Mouse (Mus musculus) liver, embryonic 12.5 days (tissue): ENCODE data around the gene Bmpr1b. TPM values are rescaled to one million over a fixed set of nuclear protein-coding genes. Genes with fewer than 3 reads are reported as not detected.

Source experiments
- ATAC-seq: fragments of 200-750 bp; cut with Nextera tagmentation; 2 replicates; pipeline ENCODE4 v1.8.0; 2017; ENCODE audit warnings: moderate number of reproducible peaks, mild to moderate bottlenecking, moderate library complexity
- H3K27ac ChIP-seq: fragments of 300-500 bp; sonication (generic); 2 replicates; pipeline ENCODE4 v1.5.1; 2016; ENCODE audit warnings: mild to moderate bottlenecking
- H3K27me3 ChIP-seq: fragments of 300-500 bp; sonication (generic); replicated peaks from 2 replicates; pipeline ENCODE4 v1.6.1; 2016; ENCODE audit warnings: mild to moderate bottlenecking, moderate library complexity
- H3K36me3 ChIP-seq: fragments of 300-500 bp; sonication (generic); 2 replicates; pipeline ENCODE4 v1.6.1; 2016; ENCODE audit warnings: mild to moderate bottlenecking, moderate library complexity
- H3K4me1 ChIP-seq: fragments of 300-500 bp; sonication (generic); 2 replicates; pipeline ENCODE4 v1.6.1; 2016
- H3K4me2 ChIP-seq: fragments of 300-500 bp; sonication (generic); 2 replicates; pipeline ENCODE4 v1.6.1; 2016; ENCODE audit warnings: mild to moderate bottlenecking, moderate library complexity
- H3K4me3 ChIP-seq: fragments of 300-500 bp; sonication (generic); 2 replicates; pipeline ENCODE4 v1.5.1; 2016; ENCODE audit warnings: mild to moderate bottlenecking, moderate library complexity
- H3K9ac ChIP-seq: fragments of 300-500 bp; sonication (generic); 2 replicates; pipeline ENCODE4 v1.6.1; 2016; ENCODE audit warnings: mild to moderate bottlenecking, moderate library complexity
- H3K9me3 ChIP-seq: fragments of 300-500 bp; sonication (generic); replicated peaks from 2 replicates; pipeline ENCODE4 v1.6.1; 2016; ENCODE audit warnings: mild to moderate bottlenecking, moderate library complexity
- WGBS: fragments of 180-500 bp; shearing (Covaris S2); methylation state at CpG from one replicate; pipeline ENCODE4 v1.1.7; 2016; ENCODE audit not compliant: insufficient replicate concordance; 5-methylcytosine and 5-hydroxymethylcytosine counted together
- polyA plus RNA-seq: library from polyadenylated mRNA; unstranded; fragments of >200 nt; fragmentation: Nextera tagmentation; extraction: Ambion mirVana; gene quantifications from 2 replicates; pipeline ENCODE4 v1.2.1, GENCODE M21; 2016

Gene Bmpr1b
- polyA plus RNA-seq, 1 experiment from 2014 or later, result 0.45 TPM

DNA sequence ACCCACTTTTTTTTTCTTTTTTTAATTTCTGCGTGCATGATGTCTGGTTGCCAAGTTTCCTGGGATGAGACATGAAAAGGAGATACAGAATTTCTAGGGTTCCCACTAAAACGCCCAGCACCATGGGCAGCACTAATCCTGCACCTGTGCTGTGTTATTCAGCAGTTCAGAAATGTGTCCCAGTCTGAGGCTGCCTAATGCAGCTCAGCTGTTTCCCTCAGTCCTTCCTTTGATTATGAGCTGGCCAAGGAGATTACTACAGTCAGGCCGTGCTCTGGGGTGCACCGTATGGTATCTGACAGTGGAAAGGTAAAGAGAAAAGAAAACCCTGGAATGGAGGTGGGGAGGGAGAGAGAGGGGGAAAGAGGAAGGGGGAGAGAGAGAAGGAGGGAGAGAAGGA is 278.6 kb downstream of the Bmpr1b start:
- H3K4me1 ChIP-seq, result no peaks in the 10 kb centered on the region
- no peak overlapping the region for H3K4me2 ChIP-seq
- H3K4me3 ChIP-seq, result no peak overlapping the region
- ATAC-seq, result no peak
- no peaks in the 10 kb centered on the region for H3K9me3 ChIP-seq
- H3K36me3 ChIP-seq, result no peaks in the 10 kb centered on the region
- WGBS, result 44% methylated on average over 4 of the region's 4 CpGs
- no peak overlapping the region for H3K9ac ChIP-seq
- H3K27me3 ChIP-seq, result no peaks in the 10 kb centered on the region
- H3K27ac ChIP-seq, result no peak overlapping the region

DNA sequence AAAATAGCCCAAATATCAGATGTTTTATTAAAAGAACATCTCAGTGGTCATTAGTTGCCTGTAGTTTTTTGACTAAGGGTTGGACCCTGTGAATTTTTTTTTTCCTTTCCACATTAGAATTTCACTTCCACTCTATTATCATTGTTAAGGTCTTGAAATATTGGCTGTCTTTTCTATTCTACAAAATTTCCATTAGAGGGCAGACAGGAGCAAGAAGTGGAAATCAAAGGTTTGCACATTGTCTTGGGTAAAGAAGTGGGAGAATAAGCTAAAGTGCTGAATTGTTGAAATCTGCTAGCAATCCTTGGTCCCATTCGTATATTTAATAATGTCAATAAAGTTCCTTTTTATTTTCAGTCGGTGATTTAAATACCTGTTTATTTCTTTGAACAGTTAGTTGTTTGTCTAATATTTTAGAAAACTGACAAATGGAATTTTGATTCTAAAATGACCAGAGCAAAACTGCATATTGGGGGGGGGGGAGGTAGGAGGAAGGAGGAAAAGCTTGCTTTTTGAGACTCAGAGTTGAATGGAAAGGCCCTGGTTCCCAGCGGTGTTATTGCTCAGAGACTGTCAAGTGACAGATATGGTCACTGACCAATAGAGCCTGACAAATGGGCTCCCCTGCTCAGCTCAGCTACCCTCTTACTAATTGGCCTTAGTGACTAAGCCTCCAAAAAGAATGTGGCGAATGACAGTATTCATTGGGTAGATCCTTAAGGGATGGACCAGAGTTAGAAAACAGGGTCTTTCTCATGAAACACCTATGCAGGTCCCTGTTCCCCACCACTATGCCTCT is 281.6 kb downstream of the Bmpr1b start:
- no peak for ATAC-seq
- H3K9ac ChIP-seq, result no peak overlapping the region
- no peaks in the 10 kb centered on the region for H3K27me3 ChIP-seq
- H3K9me3 ChIP-seq, result no peaks in the 10 kb centered on the region
- no peaks in the 10 kb centered on the region for H3K36me3 ChIP-seq
- no peak overlapping the region for H3K4me2 ChIP-seq
- WGBS, result 49% methylated on average over 4 of the region's 4 CpGs
- H3K27ac ChIP-seq, result no peak overlapping the region
- H3K4me3 ChIP-seq, result no peak overlapping the region
- no peaks in the 10 kb centered on the region for H3K4me1 ChIP-seq

DNA sequence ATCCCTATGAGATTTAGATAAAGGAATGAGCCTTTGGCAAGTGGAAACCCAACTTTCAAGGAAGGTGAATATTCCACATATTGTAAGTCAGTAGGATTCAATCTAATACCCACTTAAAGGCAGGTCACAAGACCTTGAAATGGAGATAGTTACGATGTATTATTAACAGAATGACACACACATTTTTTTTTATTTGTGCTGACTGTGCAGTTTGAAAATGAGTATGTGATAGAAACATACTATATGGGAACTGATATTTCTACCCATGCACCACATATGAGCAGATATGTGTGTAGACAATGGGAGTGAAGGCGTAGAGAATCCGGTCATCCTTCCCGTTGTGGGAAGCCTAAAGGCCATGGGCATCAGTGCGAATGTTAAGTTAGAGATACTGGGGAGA is 285.0 kb downstream of the Bmpr1b start:
- Histone ChIP-seq H3K4me2 (no peak overlapping the region), H3K27me3 (no peaks in the 10 kb centered on the region), H3K9ac (no peak overlapping the region), H3K4me1 (no peaks in the 10 kb centered on the region), H3K4me3 (no peak overlapping the region), H3K36me3 (no peaks in the 10 kb centered on the region), H3K9me3 (no peaks in the 10 kb centered on the region), H3K27ac (no peak overlapping the region)
- ATAC-seq, result no peak
- 84% methylated on average over 5 of the region's 5 CpGs for WGBS

DNA sequence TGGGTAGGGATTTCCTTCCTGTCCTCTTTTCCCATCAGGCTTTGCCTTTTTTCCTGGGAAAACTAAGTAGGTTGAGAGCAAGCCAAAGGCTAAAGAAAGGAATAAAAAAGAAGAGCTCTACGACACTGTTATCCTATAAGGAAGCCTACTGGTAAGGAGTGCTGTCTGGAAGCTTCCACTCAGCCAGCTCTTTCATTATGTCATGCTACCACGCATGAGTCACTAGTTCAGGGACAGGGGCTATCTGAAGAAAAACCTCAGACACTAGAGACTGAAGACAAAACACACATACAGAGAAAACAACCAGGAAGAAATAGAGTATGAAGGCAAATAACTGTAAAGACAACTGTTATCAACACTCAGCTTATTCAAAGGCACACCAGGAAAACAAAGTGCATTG is 286.7 kb downstream of the Bmpr1b start:
- H3K36me3 ChIP-seq, result no peaks in the 10 kb centered on the region
- H3K4me3 ChIP-seq, result no peak overlapping the region
- no peak for ATAC-seq
- H3K27ac ChIP-seq, result no peak overlapping the region
- H3K27me3 ChIP-seq, result no peaks in the 10 kb centered on the region
- H3K4me2 ChIP-seq, result no peak overlapping the region
- WGBS, result 50% methylated on average over 2 of the region's 2 CpGs
- H3K9me3 ChIP-seq, result no peaks in the 10 kb centered on the region
- no peak overlapping the region for H3K9ac ChIP-seq
- H3K4me1 ChIP-seq, result no peaks in the 10 kb centered on the region

DNA sequence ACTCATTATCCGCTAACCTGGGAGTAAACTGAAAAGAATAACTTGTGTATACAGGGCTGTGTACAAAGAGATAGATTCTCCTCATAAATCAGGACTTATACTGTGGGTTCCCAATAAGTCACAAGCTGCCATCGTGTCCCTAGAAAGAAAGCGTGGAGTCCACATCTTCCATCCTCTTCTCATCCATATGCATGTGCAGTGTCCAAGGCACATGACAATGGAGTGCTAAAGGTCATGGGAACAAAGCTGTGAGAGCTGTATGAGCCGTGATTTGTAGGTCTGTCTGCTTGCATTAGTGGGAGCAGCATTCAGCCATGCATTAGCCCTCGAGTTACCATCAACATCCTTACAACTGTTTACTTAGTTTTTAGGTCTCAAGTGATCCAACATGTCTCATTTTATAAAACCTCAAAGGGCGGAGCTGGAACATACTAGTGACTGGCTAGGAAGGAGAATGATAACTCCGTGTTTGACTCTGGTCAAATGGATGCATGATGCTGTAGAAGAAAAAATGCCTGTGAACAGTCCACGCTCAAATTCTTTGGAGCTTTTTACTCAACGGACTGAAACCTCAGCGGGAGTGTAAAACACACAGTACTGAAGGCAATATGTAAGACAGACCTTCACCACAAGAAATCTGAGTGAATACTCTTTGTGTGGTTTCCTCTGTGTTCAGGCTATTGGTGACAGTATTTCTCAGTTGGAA is 296.7 kb downstream of the Bmpr1b start:
- WGBS, result 69% methylated on average over 10 of the region's 10 CpGs

DNA sequence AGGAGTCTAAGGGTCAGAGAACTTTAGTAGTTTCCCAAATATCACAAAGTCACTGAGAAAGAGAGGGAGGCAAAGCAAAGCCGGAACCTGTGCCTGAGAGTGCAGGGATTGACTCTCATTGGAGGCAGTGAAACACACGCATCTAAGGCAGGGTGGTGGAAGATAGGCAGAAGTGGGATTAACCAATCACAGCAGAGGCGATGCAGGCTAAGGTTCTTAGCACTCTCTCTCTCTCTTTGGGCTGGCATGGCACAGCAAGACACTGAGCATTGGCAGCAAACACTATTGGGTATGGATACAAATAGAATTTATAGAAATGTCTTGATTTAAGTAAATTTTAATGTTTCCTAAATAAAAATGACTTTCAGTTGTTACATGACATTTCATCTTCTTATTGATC is 297.4 kb downstream of the Bmpr1b start:
- Histone ChIP-seq H3K27ac (no peak overlapping the region), H3K4me2 (no peak overlapping the region), H3K36me3 (no peaks in the 10 kb centered on the region), H3K9me3 (no peaks in the 10 kb centered on the region), H3K4me3 (no peak overlapping the region), H3K4me1 (no peaks in the 10 kb centered on the region), H3K9ac (no peak overlapping the region), H3K27me3 (no peaks in the 10 kb centered on the region)
- ATAC-seq, result no peak
- WGBS, result 60% methylated on average over 3 of the region's 3 CpGs

More for the DNA sequence above, 296.7 kb downstream of the Bmpr1b start:
- Histone ChIP-seq H3K27me3 (no peaks in the 10 kb centered on the region), H3K4me3 (no peak overlapping the region), H3K27ac (no peak overlapping the region), H3K9me3 (no peaks in the 10 kb centered on the region), H3K9ac (no peak overlapping the region), H3K36me3 (no peaks in the 10 kb centered on the region), H3K4me1 (no peaks in the 10 kb centered on the region), H3K4me2 (no peak overlapping the region)
- no peak for ATAC-seq

DNA sequence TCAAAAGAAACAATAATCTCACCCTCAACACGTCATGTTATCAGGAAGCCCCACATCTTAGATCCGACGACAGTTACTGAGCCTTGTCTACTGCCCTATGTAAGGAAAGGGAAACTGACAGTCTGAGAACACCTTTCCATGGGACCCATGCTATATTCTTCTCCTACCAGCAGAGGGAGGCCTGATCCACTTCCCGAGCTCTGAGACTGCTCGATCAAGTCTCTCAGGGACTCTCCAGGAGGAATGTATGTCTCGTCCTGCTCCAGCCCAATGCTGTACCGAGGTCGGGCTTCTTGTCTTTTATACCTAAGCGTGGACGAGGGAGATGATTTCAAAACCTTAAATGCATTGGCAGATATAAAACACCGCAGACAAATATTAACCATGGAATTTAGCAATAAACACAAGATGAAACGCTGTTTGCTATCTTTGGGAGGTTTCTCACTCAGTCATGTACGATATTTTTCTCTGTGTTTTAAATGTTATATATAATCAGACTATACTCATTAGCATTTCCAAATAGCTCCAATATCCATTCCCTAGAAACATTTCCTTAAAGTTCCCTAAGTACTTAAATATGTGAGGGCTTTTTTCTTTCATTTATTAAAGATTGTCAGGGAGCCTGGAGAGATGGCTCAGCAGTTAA is 306.3 kb downstream of the Bmpr1b start:
- Histone ChIP-seq H3K9ac (no peak overlapping the region), H3K4me1 (no peaks in the 10 kb centered on the region), H3K9me3 (no peaks in the 10 kb centered on the region), H3K36me3 (no peaks in the 10 kb centered on the region), H3K27ac (no peak overlapping the region), H3K27me3 (no peaks in the 10 kb centered on the region), H3K4me3 (no peak overlapping the region), H3K4me2 (0 out of 2 replicates have a peak overlapping the region, but pooled peaks have one; percentile 12)
- peak; percentile 58; the same call in 1 of the 2 replicates for ATAC-seq
- 16% methylated on average over 13 of the region's 13 CpGs for WGBS

DNA sequence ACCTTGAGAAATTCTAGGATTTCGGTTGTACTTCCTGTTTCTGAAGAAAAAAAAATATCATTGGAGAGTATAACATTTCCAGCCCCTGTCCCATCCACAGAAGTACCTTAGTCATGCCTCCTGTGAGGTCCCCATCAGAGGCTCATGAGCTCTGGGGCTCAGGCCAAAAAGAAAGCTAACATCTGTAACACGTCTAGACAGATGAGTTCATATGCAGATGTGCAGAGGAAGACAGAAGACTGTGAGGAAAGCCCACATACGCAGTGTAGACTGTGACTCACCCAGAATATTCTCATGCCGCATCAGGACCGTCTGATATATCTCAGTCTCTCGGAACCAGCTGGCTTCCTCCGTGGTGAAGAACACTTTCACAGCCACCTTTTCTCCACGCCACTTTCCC is 312.1 kb downstream of the Bmpr1b start:
- Histone ChIP-seq H3K36me3 (no peaks in the 10 kb centered on the region), H3K4me1 (no peaks in the 10 kb centered on the region), H3K4me3 (no peak overlapping the region), H3K27ac (no peak overlapping the region), H3K27me3 (no peaks in the 10 kb centered on the region), H3K9me3 (no peaks in the 10 kb centered on the region), H3K4me2 (no peak overlapping the region), H3K9ac (no peak overlapping the region)
- 77% methylated on average over 8 of the region's 8 CpGs for WGBS
- ATAC-seq, result no peak

DNA sequence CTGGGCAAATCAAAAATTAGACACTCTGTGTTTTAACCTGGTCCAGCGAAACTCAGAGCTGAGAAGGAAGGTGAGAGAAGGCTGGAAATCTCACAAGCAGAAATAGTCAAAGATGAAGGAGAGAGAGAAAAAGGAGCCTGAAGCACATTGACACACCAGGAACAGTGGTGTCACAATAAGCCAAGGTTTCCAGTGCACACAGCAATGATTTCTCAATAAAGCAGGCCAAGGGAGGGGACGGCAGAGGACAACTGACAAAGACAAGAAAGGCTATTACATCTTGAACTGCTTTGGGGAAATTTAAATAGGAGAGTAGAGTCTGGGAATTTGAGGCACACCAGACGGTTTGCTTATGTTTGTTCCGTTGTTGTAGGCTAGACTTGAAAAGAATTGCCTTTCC is 314.9 kb downstream of the Bmpr1b start:
- no peaks in the 10 kb centered on the region for H3K4me1 ChIP-seq
- H3K27me3 ChIP-seq, result no peaks in the 10 kb centered on the region
- no peak overlapping the region for H3K27ac ChIP-seq
- no peak overlapping the region for H3K9ac ChIP-seq
- no peak for ATAC-seq
- H3K36me3 ChIP-seq, result no peaks in the 10 kb centered on the region
- no peaks in the 10 kb centered on the region for H3K9me3 ChIP-seq
- 60% methylated on average over 4 of the region's 4 CpGs for WGBS
- no peak overlapping the region for H3K4me2 ChIP-seq
- H3K4me3 ChIP-seq, result no peak overlapping the region

DNA sequence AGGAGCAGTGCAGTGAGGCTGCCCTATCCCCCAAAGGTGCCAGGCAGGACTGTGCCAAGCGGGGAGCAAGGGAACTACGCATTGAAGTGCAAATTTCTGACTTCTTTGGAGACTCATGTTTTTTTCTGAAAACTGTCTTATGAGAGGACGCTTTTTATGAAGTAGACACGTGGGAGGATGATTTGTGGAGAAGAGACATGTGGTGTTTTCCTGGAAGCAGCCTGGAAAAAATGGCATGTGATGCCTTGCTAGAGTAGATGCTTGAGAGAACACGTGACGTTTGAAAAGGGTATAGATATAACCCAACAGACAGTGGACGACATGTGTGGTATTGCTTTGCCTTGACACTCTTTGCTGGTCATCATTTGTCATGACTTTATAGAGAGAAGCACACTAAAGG is 319.1 kb downstream of the Bmpr1b start:
- Histone ChIP-seq H3K4me1 (no peaks in the 10 kb centered on the region), H3K9ac (no peak overlapping the region), H3K9me3 (no peaks in the 10 kb centered on the region), H3K4me3 (no peak overlapping the region), H3K36me3 (no peaks in the 10 kb centered on the region), H3K27ac (no peak overlapping the region), H3K4me2 (no peak overlapping the region), H3K27me3 (no peaks in the 10 kb centered on the region)
- WGBS, result 57% methylated on average over 7 of the region's 7 CpGs
- no peak for ATAC-seq

DNA sequence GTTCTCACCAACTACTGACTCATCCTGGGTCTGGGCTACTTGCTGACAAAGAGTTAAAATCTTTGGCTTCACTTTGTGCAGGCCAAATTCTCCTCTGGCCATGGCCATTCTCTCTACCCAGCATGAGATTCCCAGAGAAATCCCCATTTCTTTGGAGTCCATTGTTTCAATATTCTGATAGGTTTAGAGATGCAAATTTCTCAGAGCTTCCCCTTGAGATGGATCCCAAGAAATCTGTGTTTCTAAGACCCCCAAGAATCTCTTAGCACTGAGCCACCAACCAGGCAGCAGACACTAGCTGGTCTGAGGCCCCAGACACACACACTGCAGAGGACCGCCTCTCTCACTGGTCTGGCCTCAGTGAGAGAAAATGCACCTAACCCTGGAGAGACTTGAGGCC is 320.0 kb downstream of the Bmpr1b start:
- no peaks in the 10 kb centered on the region for H3K36me3 ChIP-seq
- no peaks in the 10 kb centered on the region for H3K4me1 ChIP-seq
- no peak for ATAC-seq
- H3K9me3 ChIP-seq, result no peaks in the 10 kb centered on the region
- H3K9ac ChIP-seq, result no peak overlapping the region
- H3K4me2 ChIP-seq, result no peak overlapping the region
- H3K4me3 ChIP-seq, result no peak overlapping the region
- 55% methylated on average over 1 of the region's 1 CpGs for WGBS
- H3K27me3 ChIP-seq, result no peaks in the 10 kb centered on the region
- H3K27ac ChIP-seq, result no peak overlapping the region

DNA sequence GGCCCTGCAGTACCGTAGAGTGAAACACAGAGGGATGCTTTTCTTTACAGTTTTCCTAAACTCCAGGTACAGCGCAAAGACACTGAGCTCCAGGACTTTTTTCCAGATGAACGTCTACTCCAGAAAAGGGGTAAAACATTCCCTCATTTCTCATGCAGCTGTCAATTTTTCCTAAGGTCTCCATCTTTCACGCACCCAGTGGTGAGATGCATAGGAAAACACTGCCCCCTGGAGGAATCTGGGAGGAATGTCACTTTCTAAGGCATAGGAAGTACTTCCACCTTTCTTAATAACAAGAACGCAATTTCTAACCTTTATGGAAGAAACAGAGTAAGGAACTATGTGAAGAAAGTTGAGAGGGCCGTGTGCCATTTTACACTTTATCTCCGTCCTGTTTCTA is 330.4 kb downstream of the Bmpr1b start:
- Histone ChIP-seq H3K9ac (no peak overlapping the region), H3K4me2 (no peak overlapping the region), H3K36me3 (no peaks in the 10 kb centered on the region), H3K4me3 (no peak overlapping the region), H3K4me1 (no peaks in the 10 kb centered on the region), H3K27ac (no peak overlapping the region), H3K9me3 (no peaks in the 10 kb centered on the region), H3K27me3 (no peaks in the 10 kb centered on the region)
- WGBS, result 29% methylated on average over 7 of the region's 7 CpGs
- no peak for ATAC-seq
